Mouse (Mus musculus) ES-E14 (cell line): Measurements from ENCODE around the gene Adamtsl3.

Experiments used
- CHD2 ChIP-seq: IDR thresholded peaks from 2 replicates; pipeline ENCODE4 v1.6.1; 2014; ENCODE audit warnings: mild to moderate bottlenecking, low read depth, low read length, inconsistent platforms
- HCFC1 ChIP-seq: IDR thresholded peaks from 2 replicates; pipeline ENCODE4 v1.6.1; 2012; ENCODE audit warnings: low read length, inconsistent platforms, borderline replicate concordance; ENCODE audit not compliant: insufficient read depth
- MAFK ChIP-seq: IDR thresholded peaks from 2 replicates; pipeline ENCODE4 v1.6.1; 2014; ENCODE audit warnings: mild to moderate bottlenecking, low read depth, low read length, inconsistent platforms; ENCODE audit not compliant: insufficient read depth
- ZC3H11A ChIP-seq: IDR thresholded peaks from 2 replicates; pipeline ENCODE4 v1.6.1; 2012; ENCODE audit warnings: low read depth, mild to moderate bottlenecking, inconsistent platforms, low read length, borderline replicate concordance

GRCm38 (mm10) chr7:82580007-82580406 is 244.5 kb downstream of the Adamtsl3 start:
- TF ChIP-seq HCFC1 (no peak), MAFK (no peak), CHD2 (no peak), ZC3H11A (no peak)
